In the genomic region with DNA sequence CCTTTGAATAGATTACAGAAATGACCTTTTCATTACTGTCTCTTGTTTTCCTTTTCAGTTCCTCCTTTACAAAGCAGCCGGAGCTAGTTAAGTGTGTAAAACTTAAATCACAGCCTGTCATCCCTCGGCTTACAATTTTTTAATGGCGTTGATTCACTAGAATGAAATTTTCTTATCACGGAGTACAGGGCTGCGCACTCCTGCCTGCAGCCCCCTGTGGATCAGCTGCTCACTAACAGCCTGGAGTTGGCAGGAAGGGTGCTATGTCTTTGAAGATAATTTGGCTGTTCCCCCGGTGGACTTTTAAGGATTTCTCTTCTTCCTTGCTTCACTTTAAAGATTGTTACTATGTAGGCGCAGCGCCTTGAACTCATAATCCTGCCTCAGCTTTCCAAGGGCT, we compare ENCODE assay signal across 28 mouse cellular contexts. TPM values are rescaled to one million over a fixed set of nuclear protein-coding genes. Genes with fewer than 3 reads are reported as not detected.
"Had no signal": no experiment of that assay in that cellular context is flagged by ENCODE, and none has a peak within 500 bp of the region (broad histone marks: within the 10 kb centered on the region; RNA-seq: fewer than 3 reads in every experiment).

No protein-coding gene starts in this region.

- H3K9me3 ChIP-seq: heart, embryonic 12.5 days; hindbrain, embryonic 12.5 days; intestine, embryonic 15.5 days; limb, embryonic 10.5 days; limb, embryonic 12.5 days; liver, embryonic 13.5 days; liver, embryonic 15.5 days had no signal

- H3K27ac ChIP-seq: gastrocnemius, adult 2 months; heart, adult 2 months; hindbrain, embryonic 12.5 days; hindbrain, embryonic 14.5 days; intestine, embryonic 15.5 days; layer of hippocampus, adult 2 months; left cerebral cortex, adult 2 months; limb, embryonic 10.5 days; limb, embryonic 12.5 days; liver, embryonic 13.5 days; liver, embryonic 15.5 days had no signal

- H3K4me1 ChIP-seq: hindbrain, embryonic 12.5 days; intestine, embryonic 15.5 days; limb, embryonic 10.5 days; limb, embryonic 12.5 days; liver, embryonic 13.5 days; liver, embryonic 15.5 days had no signal

- H3K4me3 ChIP-seq: gastrocnemius, adult 2 months; heart, adult 2 months; heart, embryonic 12.5 days; hindbrain, embryonic 12.5 days; intestine, embryonic 15.5 days; layer of hippocampus, adult 2 months; left cerebral cortex, adult 2 months; limb, embryonic 10.5 days; limb, embryonic 12.5 days; liver, embryonic 13.5 days; liver, embryonic 15.5 days had no signal

- H3K9ac ChIP-seq: heart, embryonic 12.5 days; hindbrain, embryonic 12.5 days; hindbrain, embryonic 14.5 days; intestine, embryonic 15.5 days; limb, embryonic 12.5 days; liver, embryonic 13.5 days; liver, embryonic 15.5 days had no signal

- H3K4me2 ChIP-seq: heart, embryonic 12.5 days; hindbrain, embryonic 12.5 days; hindbrain, embryonic 14.5 days; intestine, embryonic 15.5 days; limb, embryonic 12.5 days; liver, embryonic 11.5 days; liver, embryonic 13.5 days; liver, embryonic 15.5 days had no signal

- H3K36me3 ChIP-seq: heart, embryonic 12.5 days; hindbrain, embryonic 12.5 days; intestine, embryonic 15.5 days; limb, embryonic 10.5 days; limb, embryonic 12.5 days; liver, embryonic 13.5 days; liver, embryonic 15.5 days had no signal

- ATAC-seq: hindbrain, embryonic 16.5 days; inflammation-experienced regulatory T-cells, adult 6 months; intestine, embryonic 15.5 days; intestine, postnatal 0 days had no signal

- H3K27me3 ChIP-seq: heart, embryonic 12.5 days; hindbrain, embryonic 12.5 days; intestine, embryonic 15.5 days; liver, embryonic 13.5 days; liver, embryonic 15.5 days had no signal

- DNase-seq: gastrocnemius, adult 2 months; gastrocnemius, postnatal 14 days; gastrocnemius, postnatal 36 days; heart, adult 11 months; heart, adult 2 months; heart, postnatal 14 days; heart, postnatal 36 days; kidney, adult 18-20 months; kidney, adult 8-10 months; kidney, postnatal 10 days; kidney, postnatal 25 days; kidney, postnatal 4 days; liver; liver, embryonic 13.5 days had no signal

RNA-seq across cellular contexts. Expression of a gene that starts 36.6 kb away (rescaled TPM):
- total RNA-seq: hematopoietic stem cell, adult 5-6 weeks had no signal
- polyA plus RNA-seq: inflammation-experienced regulatory T-cells, adult 6 months had no signal
